Mouse (Mus musculus): ENCODE measurements around the gene Rgs7. TPM values are rescaled to one million over a fixed set of nuclear protein-coding genes. Genes with fewer than 3 reads are reported as not detected.
A peak's percentile ranks its signal among the peaks of the same experiment; 100 is the strongest.

Gene Rgs7
- total RNA-seq, 2 experiments from 2014 or later: 20.2 to 21.7 TPM

GRCm38 (mm10) chr1:175174918-175175675, 317.2 kb downstream of the Rgs7 start:
- no peak for DNase-seq

DNA sequence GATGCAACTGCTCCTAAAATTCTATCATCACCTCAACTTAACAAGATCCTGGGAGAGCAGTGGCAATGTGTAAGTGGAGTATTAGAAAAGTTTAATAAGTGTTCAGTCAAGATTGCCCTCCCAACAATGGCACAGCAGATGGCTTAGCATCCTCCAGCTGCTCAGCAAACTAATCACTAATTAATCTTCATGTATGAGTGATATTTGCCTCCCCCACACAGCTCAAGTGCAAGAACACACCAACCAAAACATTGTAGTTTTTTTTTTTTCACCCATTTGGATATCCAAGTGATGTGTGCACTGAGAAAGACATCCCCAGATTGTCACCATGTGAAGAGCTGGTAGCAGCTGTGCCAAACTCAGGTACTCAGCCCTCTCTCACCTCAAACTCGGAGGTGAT, 336.8 kb downstream of the Rgs7 start:
- no peak for DNase-seq

GRCm38 (mm10) chr1:175143051-175143450, 349.2 kb downstream of the Rgs7 start:
- no peak for DNase-seq

- DNase-seq: peak; percentile 38
Observed at GRCm38 (mm10) chr1:175128525-175128924, 363.8 kb downstream of the Rgs7 start.

DNA sequence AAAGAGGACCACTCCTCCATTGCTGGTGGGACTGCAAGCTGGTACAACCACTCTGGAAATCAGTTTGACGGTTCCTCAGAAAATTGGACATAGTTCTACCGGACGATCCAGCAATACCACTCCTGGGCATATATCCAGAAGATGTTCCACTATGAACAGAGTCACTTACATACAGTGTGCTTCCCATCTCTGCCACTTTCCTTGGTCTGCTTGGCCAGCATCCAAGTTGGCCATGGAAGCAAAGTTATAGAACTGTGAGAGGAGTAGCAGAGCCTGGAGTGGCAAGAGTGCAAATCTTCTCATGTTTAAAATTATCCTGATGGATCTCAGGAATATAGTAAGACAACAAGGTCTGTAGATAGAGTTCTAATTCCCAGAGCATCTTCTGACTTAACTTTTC, 367.9 kb downstream of the Rgs7 start:
- no peak for DNase-seq

DNA sequence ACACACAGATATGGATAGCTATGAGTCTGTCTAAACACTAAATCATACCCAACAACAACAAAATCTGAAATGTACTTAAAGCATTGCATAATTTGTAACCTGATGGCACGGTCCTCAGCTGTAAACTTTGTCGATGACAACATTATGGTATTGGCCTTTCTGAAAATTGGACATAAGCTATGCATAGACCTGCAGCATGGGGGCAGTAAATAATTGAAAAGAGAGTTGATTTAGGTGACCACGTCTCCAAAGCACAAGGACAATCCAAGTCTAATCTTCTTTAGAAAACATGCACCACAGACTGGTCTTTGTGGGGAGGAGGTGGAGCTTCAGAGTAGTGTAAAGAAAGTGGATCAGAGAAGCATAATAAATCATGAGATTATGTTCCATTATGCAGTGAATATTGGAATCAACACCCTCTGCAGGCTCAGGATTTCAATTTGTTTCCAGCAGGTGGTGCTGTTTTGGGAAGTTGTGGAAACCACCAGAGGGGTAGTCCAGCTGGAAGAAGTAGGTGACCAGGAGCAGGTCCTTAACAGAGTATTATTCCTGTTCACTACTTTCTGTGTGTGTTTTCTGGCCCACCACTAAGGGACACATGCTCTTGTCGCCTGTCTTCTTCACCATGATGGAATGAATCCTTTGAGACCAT, 373.3 kb downstream of the Rgs7 start:
- peak; percentile 30 for DNase-seq

DNA sequence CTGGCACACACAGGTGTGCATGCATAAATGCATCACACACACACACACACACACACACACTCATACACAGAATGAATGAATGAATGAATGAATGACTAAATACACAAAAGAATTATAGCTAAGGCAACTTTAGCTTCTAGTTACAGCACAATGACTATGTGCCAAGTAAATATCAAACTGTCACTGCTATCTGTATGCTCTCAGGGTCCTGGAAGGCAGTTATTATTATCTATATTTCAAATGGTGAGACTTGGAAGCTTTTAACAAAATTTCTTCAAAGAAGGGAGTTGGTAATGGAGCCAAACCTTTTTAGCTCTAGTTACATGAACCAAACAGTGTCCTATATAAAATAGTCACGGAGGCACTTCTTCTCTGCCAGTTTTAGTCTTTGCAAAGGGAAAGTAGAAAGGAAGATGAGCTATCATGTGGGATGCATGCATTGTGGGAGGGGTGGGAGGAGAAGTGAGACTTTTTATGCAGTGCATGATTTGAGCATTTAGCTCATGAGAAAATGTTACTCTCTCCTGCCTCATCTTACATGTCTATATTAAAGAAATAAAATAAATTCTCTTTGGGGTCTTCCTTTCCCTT, 383.9 kb downstream of the Rgs7 start:
- DNase-seq: no peak

DNA sequence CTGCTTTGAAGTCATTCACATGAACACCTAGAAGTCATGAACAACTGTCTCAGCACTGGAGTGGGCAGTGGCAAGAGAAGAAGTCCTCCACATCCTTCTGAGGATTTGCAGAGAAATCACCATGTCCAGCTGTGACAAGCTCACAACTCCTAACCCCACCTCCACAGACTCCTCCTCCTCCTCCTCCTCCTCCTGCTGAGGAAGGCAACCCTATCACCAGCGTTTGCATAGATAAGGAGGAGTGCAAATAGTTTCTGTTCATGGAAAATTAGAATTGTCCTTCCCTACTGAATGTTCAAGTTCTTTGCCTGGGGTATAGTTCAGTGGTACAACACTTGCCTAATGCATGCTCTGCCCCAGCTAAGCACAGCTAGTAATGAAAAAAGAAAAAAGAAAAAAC, 386.0 kb downstream of the Rgs7 start:
- DNase-seq: no peak

GRCm38 (mm10) chr1:175105426-175105825, 386.9 kb downstream of the Rgs7 start:
- DNase-seq: no peak

DNA sequence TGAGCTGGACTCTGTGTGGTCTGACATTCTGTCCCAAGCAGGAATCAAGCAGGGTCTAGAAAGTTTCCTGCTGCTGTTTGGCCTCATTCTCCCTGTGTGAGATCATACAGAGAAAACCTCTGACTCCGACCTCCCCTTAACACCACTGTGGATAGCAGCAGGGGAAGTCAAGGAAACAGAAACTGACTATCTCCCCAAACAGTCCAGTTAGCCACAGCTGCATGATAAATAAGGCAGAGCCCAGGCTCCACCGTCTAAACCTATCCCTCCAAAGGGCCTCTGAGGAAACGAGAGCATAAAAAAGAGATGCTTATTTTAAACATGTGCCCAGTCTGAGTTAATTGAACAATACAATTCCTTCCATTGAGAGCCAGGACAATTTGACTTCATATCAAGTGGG, 395.3 kb downstream of the Rgs7 start:
- no peak for DNase-seq

DNA sequence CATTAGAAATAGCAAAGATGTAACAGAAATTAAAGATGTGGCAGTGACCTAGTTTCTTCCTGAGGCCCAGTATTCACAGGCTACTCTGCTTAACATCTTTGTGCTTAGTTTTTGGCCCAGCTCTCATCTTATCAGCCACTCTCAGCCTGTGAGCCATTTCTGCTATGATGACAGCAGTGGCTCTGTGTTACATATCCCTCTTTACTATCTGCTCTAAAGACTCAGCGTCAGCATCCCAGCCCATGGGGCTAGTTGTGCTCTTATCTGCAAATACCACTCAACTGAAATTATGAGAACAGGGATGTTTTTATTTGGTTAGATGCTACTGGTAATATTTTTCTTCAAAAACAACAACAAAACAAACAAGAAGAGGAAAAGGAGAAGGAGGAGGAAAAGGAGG, 410.2 kb downstream of the Rgs7 start:
- no peak for DNase-seq

DNA sequence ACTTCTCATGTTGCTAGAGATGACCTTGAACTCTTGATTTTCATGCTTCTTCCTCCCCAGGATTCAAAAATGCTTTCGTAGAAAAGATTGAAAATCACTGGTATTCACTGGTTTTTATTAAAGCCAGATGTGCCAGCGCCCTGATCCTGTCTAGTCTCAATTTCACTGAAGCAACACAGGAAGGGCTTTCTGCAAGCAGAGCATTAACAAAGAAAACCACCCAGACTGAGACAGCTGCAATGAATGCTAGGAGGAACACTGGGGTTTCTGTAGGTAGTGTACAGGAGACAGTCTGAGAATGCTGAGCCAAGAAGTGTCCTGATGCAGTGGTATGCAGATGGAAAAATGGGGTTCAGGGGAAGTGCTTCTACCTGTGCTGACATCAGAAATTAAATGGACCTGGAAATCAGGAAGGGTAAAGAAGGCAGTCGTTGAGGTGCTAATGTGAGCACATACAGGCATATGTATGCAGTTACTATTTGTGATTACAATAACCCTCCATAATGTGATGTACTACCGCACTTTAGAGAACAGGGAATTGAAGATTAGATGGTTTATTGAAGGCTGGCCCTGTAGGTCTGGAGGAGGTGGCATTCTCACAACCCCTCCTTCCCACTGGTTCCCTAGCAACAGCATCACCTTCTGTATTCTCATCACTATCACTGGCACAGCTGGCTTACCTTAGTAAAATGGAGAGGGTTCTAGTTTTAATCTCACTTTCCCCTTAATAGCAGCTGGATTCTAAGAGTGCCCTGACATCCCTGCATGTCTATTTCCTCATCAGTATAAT, 412.3 kb downstream of the Rgs7 start:
- DNase-seq: no peak

GRCm38 (mm10) chr1:175073500-175074232, 418.6 kb downstream of the Rgs7 start:
- no peak for DNase-seq

DNA sequence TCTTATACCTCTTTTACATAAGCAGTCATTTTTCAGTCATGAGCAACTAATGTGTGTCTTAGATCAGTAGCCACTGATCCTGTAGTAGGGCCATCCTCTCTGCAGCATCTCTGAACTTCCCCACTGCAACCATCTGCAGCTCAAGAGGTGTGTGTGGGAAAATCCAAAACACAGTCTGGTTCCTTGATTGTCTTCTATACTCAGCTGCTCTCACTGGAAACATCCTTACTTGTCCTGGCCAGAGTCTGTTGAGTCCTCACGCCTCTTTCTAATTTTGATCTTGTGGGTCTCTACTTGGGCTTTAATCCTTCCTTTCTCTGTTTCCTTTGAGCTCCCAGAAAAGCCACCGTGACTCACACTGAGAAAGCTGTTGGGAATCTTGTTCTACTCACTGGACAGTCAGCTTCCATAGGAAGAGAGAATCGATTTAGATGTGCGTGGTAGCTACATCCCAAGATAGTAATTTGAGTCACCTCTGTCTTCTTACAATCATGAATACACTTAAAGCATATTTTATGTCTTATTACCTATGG, 422.5 kb downstream of the Rgs7 start:
- DNase-seq: no peak

- no peak for DNase-seq
Observed at GRCm38 (mm10) chr1:175049121-175049520, 443.2 kb downstream of the Rgs7 start.

- peak; percentile 61 for DNase-seq
Observed at GRCm38 (mm10) chr1:175041167-175041817, 451.0 kb downstream of the Rgs7 start.

DNA sequence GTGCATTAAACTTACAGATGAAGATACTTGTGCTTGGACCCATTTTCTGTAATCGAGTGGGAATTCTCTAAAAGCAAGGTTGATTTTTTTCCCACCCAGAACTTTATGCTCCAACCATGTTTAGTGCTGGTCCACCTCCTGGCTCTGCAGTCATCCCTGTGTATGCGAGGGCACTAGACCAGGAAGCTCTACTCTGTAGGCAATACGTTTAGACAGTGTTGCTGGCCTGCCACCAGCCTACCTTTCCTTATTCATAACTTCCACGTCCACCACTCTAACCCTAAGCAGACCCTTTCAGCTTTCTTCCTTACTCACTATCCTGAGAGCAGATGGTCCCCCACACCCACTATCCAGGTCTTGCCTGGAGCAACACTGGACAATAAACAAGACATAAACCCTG, 452.3 kb downstream of the Rgs7 start:
- no peak for DNase-seq

DNA sequence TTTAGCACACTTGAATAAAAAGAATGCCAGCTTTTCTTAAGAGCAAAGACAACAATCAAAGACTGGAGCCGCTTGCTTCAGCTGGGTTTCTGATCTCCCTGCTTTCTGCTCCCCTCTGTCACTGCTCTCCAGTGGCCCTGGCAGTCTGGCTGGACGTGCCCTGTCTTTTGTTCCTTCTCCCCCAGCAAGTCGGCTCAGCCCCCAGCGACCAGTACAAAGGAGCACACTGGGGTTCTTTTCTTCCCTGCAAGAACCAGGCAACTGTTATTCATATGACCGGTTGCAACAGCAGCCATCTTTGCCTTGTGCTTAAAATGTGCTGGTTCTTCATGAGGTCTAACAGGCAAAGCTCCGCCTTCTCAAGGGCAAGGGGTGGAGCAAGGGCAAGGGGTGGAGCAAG, 452.7 kb downstream of the Rgs7 start:
- peak; percentile 7 for DNase-seq

GRCm38 (mm10) chr1:175035461-175035860, 456.8 kb downstream of the Rgs7 start:
- no peak for DNase-seq

DNA sequence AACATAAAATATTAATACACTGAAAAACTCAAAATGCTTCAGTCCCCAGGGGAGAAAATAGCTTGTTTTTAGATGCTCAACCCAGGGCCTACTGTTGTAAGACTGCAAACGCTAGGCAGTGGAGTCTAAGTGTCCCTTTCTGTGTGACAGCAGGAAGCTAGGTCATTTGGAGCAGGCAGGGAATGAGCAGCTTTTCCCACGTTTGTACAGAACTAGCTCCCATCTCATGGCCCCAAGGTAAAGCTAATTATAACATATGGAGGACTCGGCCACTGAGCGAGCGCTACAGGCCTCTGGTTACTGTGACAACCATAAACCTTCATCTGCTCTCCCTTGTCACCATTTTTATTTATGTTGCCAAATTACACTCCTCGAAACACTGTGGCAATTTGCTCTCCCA, 460.3 kb downstream of the Rgs7 start:
- no peak for DNase-seq

GRCm38 (mm10) chr1:175028716-175029204, 463.5 kb downstream of the Rgs7 start:
- DNase-seq: peak; percentile 12

Measured in adrenal gland, postnatal 10 days (tissue).